Mouse (Mus musculus): Measurements from ENCODE around the gene Tfcp2.
A peak's percentile ranks its signal among the peaks of the same experiment; 100 is the strongest.
"Not testable (repeated sequence)": the region's sequence is repeated elsewhere in the genome, so short reads cannot be mapped to it uniquely, and the experiment has no call there.

The Tfcp2 gene

DNA sequence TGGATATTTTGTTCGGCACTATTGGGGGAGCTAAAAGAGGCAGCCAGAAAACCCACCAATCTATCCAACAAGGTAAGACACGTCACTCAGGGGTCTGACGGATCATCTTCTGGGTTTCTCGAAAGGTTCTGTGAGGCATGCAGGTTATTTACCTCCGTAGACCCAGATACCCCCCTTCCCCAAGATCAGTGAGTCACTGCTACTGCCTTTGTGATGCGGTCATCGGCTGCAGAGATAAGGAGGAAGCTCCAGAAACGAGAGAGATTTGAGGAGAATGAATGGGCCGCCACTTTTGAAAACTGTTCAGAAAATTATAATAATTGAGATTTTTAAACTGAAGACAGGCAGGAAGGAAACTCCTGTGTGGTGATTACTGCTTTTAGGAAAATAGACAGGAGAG, 4.6 kb upstream of the Tfcp2 start:
- no peak for DNase-seq

DNA sequence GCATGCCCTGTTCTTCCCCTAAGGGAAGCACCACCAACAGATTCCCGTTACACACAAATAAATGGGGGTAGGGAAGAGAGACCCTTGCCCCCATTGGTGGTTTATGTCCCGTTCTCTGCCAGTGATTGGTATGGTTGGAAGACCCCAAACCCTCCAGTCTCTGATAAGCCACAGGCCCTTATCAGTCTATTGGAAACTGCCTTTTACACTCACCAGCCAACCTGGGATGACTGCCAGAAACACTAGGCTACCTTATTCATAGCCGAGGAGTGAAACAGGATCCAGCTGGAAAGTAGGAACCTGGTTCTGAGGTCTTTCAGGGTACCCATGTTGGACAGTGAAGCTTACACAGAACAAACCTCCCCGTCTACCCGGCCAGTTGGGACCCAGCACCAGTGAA, 4.2 kb upstream of the Tfcp2 start:
- DNase-seq, result peak in 1 of 2 experiments; percentile 42

DNA sequence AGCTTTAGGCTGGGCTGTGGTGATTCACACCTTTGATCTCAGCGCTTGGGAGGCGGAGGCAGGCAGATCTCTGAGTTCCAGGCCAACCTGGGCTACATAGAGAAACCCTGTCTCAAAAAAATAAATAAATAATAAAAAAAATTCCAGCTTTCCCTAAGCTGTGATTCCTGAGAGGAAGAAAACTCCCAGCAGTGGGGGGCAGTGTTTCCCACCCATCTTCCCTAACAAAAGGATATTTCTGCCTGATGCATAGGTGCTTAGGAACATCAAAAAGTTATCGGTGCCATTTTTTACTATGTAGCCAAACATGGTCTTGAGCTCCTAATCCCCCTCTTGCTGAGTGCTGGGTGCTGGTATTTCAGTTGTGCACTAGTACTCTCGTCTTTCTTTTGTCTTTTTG, 1.5 kb downstream of the Tfcp2 start:
- peak in 1 of 2 experiments; percentile 50 for DNase-seq

DNA sequence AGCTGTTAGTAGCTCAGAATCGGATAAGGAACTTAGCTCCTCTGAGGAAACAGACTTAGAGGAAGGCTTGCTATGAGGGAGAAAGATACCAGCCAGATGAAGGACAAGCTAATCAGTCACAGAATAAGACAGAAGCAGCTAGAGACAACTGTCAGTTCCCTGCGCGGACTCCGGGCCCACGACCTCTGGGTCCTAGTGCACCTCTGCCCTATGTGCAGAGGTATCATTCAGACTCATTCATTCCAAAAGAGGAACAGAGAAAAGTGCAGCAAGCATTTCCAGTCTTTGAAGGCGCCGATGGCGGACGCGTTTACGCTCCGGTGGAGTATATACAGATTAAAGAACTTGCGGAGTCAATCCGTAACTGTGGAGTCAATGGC, 8.2 kb downstream of the Tfcp2 start:
- not testable (repeated sequence) for DNase-seq

DNA sequence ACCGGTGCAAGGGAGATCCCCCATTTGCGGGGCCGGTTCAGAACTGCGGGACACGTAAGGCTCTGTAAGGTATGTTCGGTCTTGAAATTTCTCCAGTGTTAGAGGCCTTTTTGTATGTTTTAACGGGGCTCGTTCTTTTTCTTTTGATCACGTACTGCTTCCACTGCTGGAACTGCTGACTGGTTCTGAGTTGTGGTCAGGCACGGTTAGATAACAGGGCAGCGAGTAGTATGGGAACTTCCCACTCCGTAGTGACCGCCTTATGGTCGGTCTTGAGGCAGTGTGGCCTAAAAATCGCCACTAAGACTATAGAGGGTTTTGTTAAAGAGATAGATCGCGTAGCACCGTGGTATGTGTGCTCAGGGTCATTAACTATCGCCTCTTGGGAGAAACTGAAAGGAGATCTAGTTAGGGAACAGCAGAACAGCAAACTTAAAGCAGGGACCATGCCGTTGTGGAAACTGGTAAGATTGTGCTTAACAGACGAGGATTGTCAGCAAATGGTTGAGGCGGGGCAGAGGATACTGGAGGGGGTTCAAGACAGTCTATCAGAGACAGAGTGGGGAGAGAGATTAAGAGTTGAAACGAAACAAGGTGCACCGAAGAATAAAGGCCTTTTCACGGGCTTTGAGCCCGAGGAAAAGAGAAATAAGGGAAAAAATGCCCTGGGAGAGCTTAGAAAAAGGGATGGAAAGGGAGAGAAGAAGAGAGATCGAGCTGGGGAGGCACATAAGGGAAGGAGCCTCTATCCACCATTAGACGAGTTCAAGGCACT, 8.7 kb downstream of the Tfcp2 start:
- DNase-seq, result not testable (repeated sequence)

DNA sequence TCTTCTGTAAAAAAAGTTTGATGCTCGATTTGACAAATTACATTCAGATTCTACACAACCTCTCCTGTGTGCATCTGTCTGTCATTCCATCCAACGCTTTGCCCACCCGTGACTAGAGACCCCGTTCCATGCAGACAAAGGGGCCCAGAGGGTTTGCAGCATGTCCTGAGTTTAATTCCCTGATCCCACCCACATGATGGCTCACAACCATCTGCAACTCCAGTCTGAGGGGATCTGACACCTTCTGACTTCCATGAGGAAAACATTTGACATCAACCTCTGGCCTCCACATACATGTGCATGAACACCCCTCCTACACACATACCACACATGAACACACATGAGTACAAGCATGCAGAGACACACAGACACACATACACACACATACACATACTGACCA, 10.4 kb downstream of the Tfcp2 start:
- no peak for DNase-seq

DNA sequence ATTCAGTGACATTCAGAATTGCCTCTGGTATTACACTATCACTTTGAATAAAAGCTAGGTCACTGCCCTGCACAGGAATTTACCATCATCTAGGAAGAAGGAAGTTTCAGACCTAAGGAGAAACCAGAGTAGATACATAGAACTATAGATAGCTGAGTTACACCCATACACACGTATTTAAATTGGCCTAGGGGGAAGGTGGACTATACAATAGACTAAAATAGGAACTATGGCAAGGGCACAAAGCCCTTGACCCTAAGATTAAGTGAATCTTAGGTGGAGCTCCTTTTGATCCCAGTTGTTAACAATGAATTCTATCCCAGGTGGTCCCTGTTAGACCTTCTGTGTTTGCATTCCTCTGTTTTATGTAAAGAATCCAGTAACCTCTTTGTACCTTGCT, 10.8 kb downstream of the Tfcp2 start:
- not testable (repeated sequence) for DNase-seq

DNA sequence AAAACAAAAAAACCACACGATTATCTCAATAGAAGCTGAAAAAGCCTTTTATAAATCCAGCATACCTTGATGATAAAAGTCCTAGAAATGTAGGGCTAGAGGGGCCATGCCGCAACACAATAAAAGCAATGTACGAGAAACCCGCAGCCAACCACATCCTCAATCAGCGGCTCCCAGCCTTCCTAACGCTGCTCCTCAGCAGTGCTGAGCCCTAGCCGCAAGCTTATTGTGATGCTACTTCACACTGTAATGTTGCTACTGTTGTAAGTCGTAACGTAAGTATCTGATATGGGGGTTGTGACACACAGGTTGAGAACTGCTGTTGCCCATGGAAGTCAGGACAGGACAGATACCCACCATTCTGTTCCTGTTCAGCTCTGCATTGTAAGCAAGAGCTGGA, 12.4 kb downstream of the Tfcp2 start:
- no peak for DNase-seq

DNA sequence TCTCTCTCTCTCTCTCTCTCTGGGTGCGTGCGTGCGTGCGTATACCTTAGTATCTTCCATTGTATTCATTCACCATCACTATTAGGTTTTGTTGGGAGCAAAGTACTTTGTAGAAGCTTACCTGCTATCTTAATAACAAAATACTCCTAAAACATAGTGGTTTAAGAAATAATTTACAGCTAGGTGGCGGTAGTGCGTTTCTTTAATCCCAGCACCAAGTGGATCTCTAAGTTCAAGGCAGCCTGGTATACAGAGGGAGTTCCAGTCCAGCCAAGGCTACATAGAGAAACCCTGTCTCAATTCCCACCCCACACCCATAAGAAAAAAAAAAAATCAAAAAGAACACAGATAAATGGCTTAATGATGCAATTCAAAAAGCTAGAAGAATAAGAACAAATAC, 13.9 kb downstream of the Tfcp2 start:
- peak in 1 of 2 experiments; percentile 49 for DNase-seq

DNA sequence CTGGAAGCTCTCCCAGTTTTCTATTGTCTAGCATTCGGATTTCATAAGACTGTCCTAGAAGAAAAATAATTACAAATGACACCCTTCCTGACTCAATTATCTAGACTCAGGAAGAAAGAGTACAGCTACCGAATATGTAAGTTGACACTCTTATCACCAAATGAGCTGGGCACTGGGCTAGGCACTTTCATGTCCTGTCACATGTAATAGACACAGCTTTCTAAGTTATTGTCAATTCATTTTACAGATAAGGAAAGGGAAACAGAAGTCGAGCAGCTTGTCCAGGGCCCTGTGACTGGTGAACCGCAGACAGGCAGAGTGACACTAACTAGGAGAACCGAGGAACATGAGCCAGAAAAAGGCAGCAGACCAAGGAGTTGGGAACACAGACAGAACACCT, 23.9 kb downstream of the Tfcp2 start:
- DNase-seq, result no peak

DNA sequence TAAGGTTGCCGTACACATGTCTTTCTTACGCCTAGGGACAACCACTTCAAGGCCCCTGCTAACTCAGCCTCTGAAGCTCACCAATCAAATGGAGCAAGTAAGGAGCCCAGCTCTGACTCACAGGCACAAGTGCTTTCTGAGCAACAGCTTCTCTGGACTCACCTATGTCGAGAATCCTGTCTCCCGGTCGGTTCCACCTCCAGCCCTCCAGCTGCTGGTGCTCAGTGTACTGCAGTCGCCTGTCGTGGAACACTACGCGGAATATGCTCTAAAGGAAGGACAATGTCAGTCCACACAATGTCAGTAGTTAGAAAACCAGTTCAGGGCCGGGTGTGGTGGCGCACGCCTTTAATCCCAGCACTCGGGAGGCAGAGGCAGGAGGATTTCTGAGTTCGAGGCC, 26.4 kb downstream of the Tfcp2 start:
- no peak for DNase-seq

DNA sequence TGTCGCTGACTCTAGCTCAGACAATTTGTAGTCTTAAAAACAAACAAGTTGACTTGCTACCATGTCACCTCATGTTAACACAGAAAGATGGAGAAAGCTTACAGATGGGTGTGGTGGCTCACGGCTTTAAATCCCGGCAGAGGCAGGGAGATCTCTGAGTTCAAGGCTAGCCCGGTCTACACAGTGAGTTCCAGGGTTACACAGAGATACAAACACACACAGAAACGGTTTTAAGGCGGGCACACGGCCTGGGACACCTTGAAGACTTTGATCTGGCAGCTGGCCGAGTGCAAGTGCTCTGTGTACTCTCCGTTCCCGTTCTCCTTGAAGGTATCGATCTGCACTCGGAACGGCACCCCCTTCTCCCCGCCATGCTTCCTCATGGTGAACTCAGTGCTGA, 31.5 kb downstream of the Tfcp2 start:
- no peak for DNase-seq

DNA sequence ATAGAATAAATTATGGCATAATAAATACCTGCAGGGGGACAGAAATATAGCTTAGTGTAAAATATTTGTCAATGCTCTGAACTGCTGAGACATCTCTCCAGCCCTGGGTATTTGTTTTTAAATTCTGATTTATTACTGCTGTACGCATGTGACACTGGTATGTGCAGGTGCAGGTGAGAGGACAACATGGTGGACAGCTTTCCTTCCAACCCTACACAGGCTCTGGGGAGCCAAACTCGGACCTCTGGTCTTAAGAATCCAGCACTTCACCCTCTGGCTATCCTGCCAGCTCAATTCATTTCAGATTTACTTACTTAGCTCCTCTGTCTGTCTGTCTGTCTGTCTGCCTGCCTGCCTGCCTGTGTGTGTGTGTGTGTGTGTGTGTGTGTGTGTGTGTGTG, 36.7 kb downstream of the Tfcp2 start:
- DNase-seq, result no peak

DNA sequence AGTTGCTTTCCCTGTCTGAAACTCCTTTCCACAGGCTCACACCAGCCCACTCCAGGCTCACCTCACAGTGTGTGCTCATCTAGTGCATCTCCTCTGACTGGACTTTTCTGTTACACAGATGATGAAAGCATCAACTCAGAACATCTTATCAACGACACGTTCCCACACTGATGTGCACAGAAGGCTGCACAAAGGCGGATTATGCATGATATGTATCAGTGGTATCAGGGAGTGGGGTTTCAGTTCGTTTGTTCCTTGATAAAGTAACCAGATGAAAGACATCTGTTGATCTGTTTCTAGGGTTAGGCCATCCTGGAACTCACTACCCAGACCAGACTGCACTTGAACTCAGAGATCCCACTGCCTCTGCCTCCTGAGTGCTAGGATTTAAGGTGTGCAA, 38.4 kb downstream of the Tfcp2 start:
- no peak for DNase-seq

DNA sequence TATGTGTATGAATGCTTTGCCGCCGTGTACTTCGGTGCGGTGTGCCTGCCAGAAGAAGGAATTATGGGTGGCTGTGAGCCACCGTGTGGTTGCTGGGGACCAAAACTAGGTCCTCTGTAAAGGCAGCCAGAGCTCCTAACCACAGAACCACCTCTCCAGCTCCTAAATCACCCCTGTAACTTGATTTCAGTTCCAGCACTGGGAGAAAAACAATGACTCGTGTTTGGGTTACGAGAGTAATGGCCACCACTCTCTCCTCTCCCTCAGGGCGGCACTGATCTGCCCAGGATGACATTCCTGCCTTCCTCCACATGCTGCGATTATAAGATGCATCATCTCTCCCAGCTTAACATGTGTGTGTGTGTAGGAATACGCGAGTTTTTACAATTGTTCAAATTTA, 41.7 kb downstream of the Tfcp2 start:
- DNase-seq, result no peak

DNA sequence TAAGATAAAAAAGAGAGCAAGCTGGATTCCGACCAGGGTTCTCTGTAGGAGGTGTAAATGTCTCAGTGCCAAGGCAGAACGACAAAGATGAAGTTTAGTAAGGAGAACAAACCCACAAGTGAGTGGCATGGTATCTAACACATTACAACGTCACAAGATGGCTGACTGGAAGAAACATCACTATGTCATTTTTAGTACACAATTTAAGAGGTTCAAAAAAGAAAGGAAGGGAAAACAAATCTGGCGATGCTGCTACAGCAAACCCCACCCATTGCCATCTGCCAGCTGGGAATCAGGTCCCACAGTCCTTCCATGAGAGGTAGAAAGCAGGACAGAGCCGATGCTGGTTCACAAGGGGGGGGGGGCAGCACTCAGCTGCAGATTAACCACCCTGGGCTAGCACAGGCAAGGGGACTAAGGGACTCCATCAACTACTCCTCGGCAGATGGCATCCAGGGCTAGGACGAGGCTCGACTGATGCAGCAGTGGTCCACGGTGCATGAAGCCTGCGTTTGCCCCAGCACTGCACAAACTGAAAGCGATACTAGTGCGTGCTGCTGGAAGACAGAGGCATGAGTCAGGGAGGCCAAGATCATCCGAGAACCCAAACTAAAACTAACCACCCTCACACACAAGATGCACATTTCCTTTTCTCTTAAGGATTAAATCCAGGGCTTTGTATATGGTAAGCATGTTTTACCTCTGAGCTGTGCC, 43.2 kb downstream of the Tfcp2 start:
- DNase-seq, result no peak

DNA sequence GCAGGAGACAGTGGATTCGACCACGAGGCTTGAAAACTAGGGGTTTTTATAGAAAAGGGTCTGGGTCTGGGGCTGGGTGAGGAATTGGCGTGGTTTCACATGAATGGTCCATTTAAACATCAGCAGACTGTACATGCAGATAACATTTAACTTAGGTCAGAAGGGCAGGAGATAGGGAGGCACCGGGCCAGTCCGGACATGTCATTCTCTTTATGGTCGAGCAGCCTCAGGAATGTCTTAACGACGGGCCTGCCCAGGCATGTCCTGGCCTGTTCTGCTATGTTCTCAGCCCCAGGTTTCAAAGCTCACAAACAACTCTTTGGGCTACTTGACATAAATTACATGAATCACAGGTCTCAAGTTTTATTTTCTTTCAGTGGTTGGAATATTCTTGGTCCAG, 52.3 kb downstream of the Tfcp2 start:
- DNase-seq, result not testable (repeated sequence)

DNA sequence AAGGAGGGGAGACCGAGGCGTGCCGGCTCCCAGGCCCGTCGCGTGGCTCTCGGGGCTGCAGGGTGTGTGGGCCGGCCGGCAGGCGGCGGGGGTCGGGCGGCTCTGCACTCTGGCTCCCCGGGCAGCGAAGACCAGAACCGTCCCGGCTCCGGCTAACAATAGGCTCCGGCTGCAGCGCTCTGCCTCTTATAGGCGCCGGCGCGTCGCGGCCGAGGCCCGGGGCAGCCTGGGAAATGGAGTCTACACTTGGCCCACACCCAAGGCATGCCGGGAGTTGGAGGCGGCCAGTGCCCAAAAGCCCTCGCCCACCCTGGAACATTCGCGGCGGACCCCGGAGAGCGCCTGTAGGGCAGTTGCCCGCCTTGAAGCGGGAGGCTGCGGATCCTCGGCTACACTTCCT, 56.7 kb downstream of the Tfcp2 start, which contains the start of gene Csrnp2:
Gene Csrnp2, minus strand, starts transcription at position 387 of the 400 bp plus-strand sequence.
- DNase-seq, result peak; percentile 93 to 95

DNA sequence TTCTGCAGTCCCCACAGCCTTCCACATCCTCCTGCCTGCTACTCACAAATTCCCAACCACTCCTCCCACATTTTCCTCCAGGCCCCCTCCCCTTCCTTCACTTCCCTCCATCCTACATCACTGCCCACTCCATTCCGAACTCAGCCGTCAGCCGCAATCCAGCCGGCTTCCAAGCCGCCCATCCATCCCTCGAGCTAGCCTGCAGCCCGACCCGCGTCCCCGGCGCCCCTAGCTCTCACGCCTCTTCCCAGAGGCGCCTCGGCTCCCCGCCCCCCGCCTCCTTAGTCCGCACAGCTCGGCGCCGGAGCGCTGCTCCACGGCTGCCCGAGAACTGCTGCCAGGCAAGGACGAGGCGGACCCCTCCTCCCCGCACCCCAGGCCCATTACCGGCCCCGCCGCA, 57.2 kb downstream of the Tfcp2 start:
- peak; percentile 26 to 58 for DNase-seq

DNA sequence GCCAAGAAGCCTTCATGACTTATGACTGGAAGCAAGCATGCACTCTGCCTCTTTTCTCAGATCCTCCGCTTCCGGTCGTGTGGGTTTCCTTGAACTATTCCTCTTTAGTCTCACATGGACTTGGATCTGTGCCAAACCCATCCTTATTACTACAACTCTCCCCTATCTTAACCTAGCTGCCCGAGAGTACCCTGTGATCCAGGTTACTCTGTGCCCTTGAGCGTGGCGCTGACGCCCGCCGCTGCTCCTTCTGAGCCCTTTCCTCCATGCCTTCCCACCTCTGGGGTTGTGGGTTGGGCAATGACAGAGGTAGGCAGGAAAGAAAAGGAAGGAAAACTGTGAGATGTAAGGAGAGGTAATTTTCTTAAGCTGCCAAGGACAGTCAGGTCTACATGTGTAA, 59.8 kb downstream of the Tfcp2 start:
- peak in 1 of 2 experiments; percentile 18 for DNase-seq

DNA sequence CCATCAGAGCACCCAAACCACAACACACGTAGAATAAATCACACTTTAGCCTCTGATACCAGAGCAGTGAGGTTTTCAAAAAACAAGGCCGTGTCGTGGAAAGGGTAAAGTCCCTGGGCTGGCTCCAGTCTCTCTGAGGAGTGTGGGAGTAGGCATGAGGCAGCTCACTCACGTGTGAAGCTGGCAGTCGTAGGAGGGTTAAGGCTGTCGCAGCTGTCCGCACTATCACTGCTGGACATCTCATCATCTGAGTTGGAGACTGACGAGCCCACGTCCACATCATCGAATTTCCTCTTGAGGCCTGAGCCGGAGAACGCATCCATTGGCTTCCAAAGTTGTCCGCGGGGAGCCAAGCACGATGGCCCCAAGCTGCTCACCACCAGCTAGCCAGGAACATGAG, 62.5 kb downstream of the Tfcp2 start:
- DNase-seq, result peak; percentile 49 to 70

DNA sequence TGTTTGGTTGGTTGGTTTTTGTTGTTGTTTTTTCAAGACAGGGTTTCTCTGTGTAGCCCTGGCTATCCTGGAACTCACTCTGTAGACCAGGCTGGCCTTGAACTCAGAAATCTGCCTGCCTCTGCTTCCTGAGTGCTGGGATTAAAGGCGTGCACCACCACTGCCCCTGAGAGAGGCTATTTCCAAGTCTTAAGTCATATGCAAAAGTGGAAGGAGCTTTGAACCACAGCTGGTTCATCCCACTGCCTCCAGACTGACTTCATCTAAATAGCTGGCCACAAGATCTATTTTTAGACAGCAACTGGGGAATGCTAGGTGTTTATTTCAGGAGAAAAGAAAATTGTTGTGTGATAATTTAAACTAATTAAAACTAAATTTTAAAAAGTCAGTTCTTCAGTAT, 63.5 kb downstream of the Tfcp2 start:
- not testable (repeated sequence) for DNase-seq

DNA sequence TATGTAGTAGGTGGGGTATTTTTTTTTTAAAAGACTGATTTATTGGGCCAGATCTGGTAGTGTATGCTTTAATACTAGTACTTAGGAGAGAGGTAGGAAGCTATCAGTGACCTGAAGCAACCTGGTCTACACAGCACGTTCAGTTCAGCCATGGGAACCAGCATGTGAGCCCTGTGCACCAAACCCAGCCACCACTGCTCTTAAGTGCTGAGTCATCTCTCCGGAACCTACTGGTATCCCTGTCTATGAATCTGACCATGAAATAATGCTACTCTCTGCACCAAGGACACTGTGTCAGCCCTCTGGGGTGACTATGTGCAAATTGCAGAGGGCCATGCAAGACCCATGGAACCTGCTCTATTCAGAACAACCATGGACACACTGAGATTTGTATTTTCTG, 64.8 kb downstream of the Tfcp2 start:
- DNase-seq, result no peak

DNA sequence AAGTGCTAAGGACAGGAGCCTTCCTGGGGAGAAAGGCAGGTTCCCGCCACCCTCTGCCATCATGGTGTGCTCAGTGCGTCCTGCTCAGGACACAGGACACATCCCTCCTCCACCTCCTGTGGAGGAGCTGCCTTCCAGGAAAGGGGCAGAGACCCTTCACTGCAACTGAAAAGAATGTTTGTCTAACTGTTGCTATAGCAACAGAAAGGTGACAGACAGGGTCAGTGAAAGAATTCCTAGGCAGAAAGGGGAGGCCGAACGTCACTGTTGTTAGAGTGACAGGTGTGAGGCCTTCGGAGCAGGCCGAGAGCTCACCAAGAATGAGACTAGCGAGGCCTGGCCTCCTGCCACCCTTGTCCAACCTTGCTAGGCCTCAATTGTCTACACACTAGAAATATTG, 65.4 kb downstream of the Tfcp2 start:
- DNase-seq, result no peak

DNA sequence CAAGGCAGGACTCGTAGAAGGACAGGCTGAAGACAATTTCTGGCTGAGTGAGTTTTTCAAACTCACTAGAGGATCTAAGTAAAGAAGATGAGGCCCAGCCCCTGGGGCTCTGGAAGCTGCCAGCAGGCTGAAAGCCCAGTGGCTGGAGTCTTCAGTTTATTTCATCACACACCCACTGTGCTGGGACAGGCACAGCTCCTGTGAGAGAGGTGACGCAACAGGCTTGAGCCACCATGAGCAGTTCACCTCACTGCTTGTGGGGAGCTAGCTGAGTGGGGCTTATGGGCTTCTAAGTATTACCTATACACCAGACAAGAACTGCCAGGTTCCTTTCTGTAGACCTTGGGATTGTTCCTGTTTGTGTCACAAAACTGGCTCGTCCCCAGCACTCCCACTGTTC, 66.2 kb downstream of the Tfcp2 start:
- DNase-seq, result no peak

All from kidney, postnatal 25 days (tissue).